Mouse (Mus musculus) c-Kit-positive CD71-positive TER-119-positive erythroid progenitor cells, embryonic 14.5 days (primary cell): ENCODE data around the gene Epc2.

Source experiments
- DNase-seq: peaks from one replicate; pipeline ENCODE4 v3.0.0-alpha.2; 2013; ENCODE audit warnings: low spot score

Gene Epc2

GRCm38 (mm10) chr2:49570778-49571101, 119.5 kb downstream of the Epc2 start:
- no peak for DNase-seq

GRCm38 (mm10) chr2:49571159-49571920, 120.1 kb downstream of the Epc2 start:
- no peak for DNase-seq

GRCm38 (mm10) chr2:49572111-49572642, 120.9 kb downstream of the Epc2 start:
- no peak for DNase-seq

- DNase-seq, result no peak
Measured at GRCm38 (mm10) chr2:49572684-49573083, 121.4 kb downstream of the Epc2 start.

GRCm38 (mm10) chr2:49573282-49573681, 122.0 kb downstream of the Epc2 start:
- no peak for DNase-seq

- no peak for DNase-seq
Measured at GRCm38 (mm10) chr2:49580585-49580984, 129.3 kb downstream of the Epc2 start.

- no peak for DNase-seq
Measured at GRCm38 (mm10) chr2:49582546-49582945, 131.3 kb downstream of the Epc2 start.

- DNase-seq, result no peak
Measured at GRCm38 (mm10) chr2:49583311-49583710, 132.0 kb downstream of the Epc2 start.

- DNase-seq, result no peak
Measured at GRCm38 (mm10) chr2:49590450-49590849, 139.2 kb downstream of the Epc2 start.

GRCm38 (mm10) chr2:49592926-49593325, 141.6 kb downstream of the Epc2 start:
- DNase-seq, result no peak

GRCm38 (mm10) chr2:49594886-49595285, 143.6 kb downstream of the Epc2 start:
- no peak for DNase-seq

GRCm38 (mm10) chr2:49596318-49596717, 145.0 kb downstream of the Epc2 start:
- DNase-seq, result no peak

GRCm38 (mm10) chr2:49600021-49600681, 148.9 kb downstream of the Epc2 start:
- DNase-seq, result no peak
